Mouse (Mus musculus) urinary bladder, postnatal 36 days (tissue): Measurements from ENCODE around the gene Col5a1.
A peak's percentile ranks its signal among the peaks of the same experiment; 100 is the strongest.

Experiments used
- DNase-seq, 2 experiments: peaks; one replicate each; pipeline ENCODE4 v3.0.0; 2022; ENCODE audit warnings: low spot score in 2 of 2, mixed read lengths in 1 of 2

The Col5a1 gene

GRCm38 (mm10) chr2:27919309-27919850 is 33.2 kb downstream of the Col5a1 start:
- no peak for DNase-seq

GRCm38 (mm10) chr2:27922053-27922452 is 35.8 kb downstream of the Col5a1 start:
- no peak for DNase-seq

GRCm38 (mm10) chr2:27923718-27924117 is 37.5 kb downstream of the Col5a1 start:
- DNase-seq: no peak

GRCm38 (mm10) chr2:27924463-27924862 is 38.2 kb downstream of the Col5a1 start:
- no peak for DNase-seq

GRCm38 (mm10) chr2:27926478-27927165 is 40.4 kb downstream of the Col5a1 start:
- DNase-seq: peak; percentile 41 to 61

- no peak for DNase-seq
Observed at GRCm38 (mm10) chr2:27930471-27931015, 44.3 kb downstream of the Col5a1 start.

- DNase-seq: no peak
Observed at GRCm38 (mm10) chr2:27931130-27931529, 44.9 kb downstream of the Col5a1 start.

GRCm38 (mm10) chr2:27931971-27932370 is 45.7 kb downstream of the Col5a1 start:
- DNase-seq: no peak

GRCm38 (mm10) chr2:27934269-27934668 is 48.0 kb downstream of the Col5a1 start:
- peak; percentile 37 to 69 for DNase-seq

GRCm38 (mm10) chr2:27934831-27935230 is 48.6 kb downstream of the Col5a1 start:
- no peak for DNase-seq

- DNase-seq: no peak
Observed at GRCm38 (mm10) chr2:27935441-27935840, 49.2 kb downstream of the Col5a1 start.

- DNase-seq: peak; percentile 80 to 85
Observed at GRCm38 (mm10) chr2:27936607-27937191, 50.5 kb downstream of the Col5a1 start.

- no peak for DNase-seq
Observed at GRCm38 (mm10) chr2:27939433-27939832, 53.2 kb downstream of the Col5a1 start.

GRCm38 (mm10) chr2:27940144-27940543 is 53.9 kb downstream of the Col5a1 start:
- no peak for DNase-seq

- DNase-seq: no peak
Observed at GRCm38 (mm10) chr2:27947252-27947651, 61.0 kb downstream of the Col5a1 start.

GRCm38 (mm10) chr2:27947917-27948316 is 61.7 kb downstream of the Col5a1 start:
- DNase-seq: no peak

GRCm38 (mm10) chr2:27953866-27954265 is 67.6 kb downstream of the Col5a1 start:
- peak in 1 of 2 experiments; percentile 38 for DNase-seq

- no peak for DNase-seq
Observed at GRCm38 (mm10) chr2:27954924-27955323, 68.7 kb downstream of the Col5a1 start.

GRCm38 (mm10) chr2:27956751-27957150 is 70.5 kb downstream of the Col5a1 start:
- DNase-seq: no peak

GRCm38 (mm10) chr2:27957184-27957583 is 71.0 kb downstream of the Col5a1 start:
- DNase-seq: peak in 1 of 2 experiments; percentile 17

GRCm38 (mm10) chr2:27959275-27959674 is 73.0 kb downstream of the Col5a1 start:
- DNase-seq: no peak

- no peak for DNase-seq
Observed at GRCm38 (mm10) chr2:27961190-27961589, 75.0 kb downstream of the Col5a1 start.

- no peak for DNase-seq
Observed at GRCm38 (mm10) chr2:27962406-27962805, 76.2 kb downstream of the Col5a1 start.
